Mouse (Mus musculus): Measurements from ENCODE around the gene Traf3. TPM values are rescaled to one million over a fixed set of nuclear protein-coding genes. Genes with fewer than 3 reads are reported as not detected.

Traf3 gene
- polyA plus RNA-seq, 1 experiment from 2014 or later = 10.5 TPM

DNA sequence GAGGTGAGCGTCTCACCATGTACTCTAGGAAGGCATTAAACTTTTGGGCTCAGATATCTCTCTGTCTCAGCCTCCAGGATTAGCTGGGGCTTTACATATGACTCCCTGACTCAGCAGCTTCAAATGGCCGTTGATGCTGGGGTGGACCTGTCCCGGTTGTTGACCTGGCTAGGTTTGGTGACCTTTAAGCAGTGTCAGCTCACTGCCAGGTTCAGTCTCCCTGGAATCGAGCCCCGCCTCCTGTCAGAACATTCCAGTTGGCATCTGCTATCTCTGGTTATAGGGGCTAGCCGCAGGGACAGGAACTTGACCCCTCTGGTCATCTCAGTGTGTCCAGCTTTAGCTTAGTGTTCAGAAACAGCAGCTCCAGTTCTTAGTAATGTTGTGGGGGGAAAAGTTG, 110.2 kb downstream of the Traf3 start:
- 42% methylated on average over 6 of the region's 6 CpGs for WGBS
- Histone ChIP-seq H3K4me2 (no peak overlapping the region), H3K36me3 (no peaks in the 10 kb centered on the region), H3K9ac (no peak overlapping the region), H3K4me1 (replicated peaks) (peaks cover 30% of the 10 kb centered on the region), H3K9me3 (replicated peaks) (peaks cover 10% of the 10 kb centered on the region; the same call in 1 of the 2 replicates), H3K27me3 (replicated peaks) (peaks cover 63% of the 10 kb centered on the region), H3K27ac (ENCODE audit: poor library complexity, severe bottlenecking) (no peak overlapping the region), H3K4me3 (no peak overlapping the region)
- ATAC-seq (ENCODE audit: insufficient number of reproducible peaks, low FRiP score) = no peak

- peaks cover 10% of the 10 kb centered on the region; the same call in 1 of the 2 replicates for H3K9me3 ChIP-seq (replicated peaks)
- no peak for ATAC-seq (ENCODE audit: insufficient number of reproducible peaks, low FRiP score)
- 75% methylated on average over 4 of the region's 4 CpGs for WGBS
- peaks cover 16% of the 10 kb centered on the region for H3K4me1 ChIP-seq (replicated peaks)
- H3K27ac ChIP-seq (ENCODE audit: poor library complexity, severe bottlenecking) = no peak overlapping the region
- H3K4me3 ChIP-seq = no peak overlapping the region
- no peaks in the 10 kb centered on the region for H3K27me3 ChIP-seq (replicated peaks)
- H3K4me2 ChIP-seq = no peak overlapping the region
- H3K36me3 ChIP-seq = no peaks in the 10 kb centered on the region
- 0 out of 2 replicates have a peak overlapping the region, but pooled peaks have one; percentile 31 for H3K9ac ChIP-seq
These were observed 117.4 kb downstream of the Traf3 start for GRCm38 (mm10) chr12:111283573-111283972.

GRCm38 (mm10) chr12:111284532-111284931, 118.4 kb downstream of the Traf3 start:
- 0 out of 2 replicates have a peak, but pooled peaks cover 2% of the 10 kb centered on the region for H3K9me3 ChIP-seq (replicated peaks)
- no peak overlapping the region; the same call in 1 of the 2 replicates for H3K4me3 ChIP-seq
- WGBS = 27% methylated on average over 10 of the region's 10 CpGs
- peaks cover 16% of the 10 kb centered on the region for H3K4me1 ChIP-seq (replicated peaks)
- ATAC-seq (ENCODE audit: insufficient number of reproducible peaks, low FRiP score) = no peak
- no peak overlapping the region for H3K27ac ChIP-seq (ENCODE audit: poor library complexity, severe bottlenecking)
- no peaks in the 10 kb centered on the region for H3K36me3 ChIP-seq
- peak overlapping the region; percentile 50 for H3K4me2 ChIP-seq
- no peaks in the 10 kb centered on the region for H3K27me3 ChIP-seq (replicated peaks)
- no peak overlapping the region for H3K9ac ChIP-seq

DNA sequence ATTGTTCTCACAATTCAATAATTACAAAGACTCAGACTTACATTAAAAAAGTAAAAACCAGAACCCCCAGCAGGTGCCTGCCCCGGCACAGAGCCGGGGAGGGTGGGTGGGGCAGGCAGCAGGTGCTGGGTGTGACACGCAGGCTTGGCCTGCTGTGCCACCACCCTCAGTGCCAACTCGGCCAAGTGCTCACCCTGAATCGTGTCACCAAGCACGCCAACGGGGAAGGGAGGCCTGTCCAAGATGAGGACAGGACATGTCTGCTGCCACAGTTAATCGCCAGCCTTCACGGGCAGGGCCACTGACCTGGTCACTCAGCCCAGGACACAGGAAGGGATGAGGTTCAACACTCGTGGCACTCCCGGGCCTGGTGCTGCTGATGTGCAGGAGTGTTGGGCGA, 126.9 kb downstream of the Traf3 start:
- Histone ChIP-seq H3K9ac (no peak overlapping the region), H3K9me3 (replicated peaks) (no peaks in the 10 kb centered on the region), H3K27me3 (replicated peaks) (no peaks in the 10 kb centered on the region), H3K27ac (ENCODE audit: poor library complexity, severe bottlenecking) (no peak overlapping the region), H3K4me3 (no peak overlapping the region), H3K4me2 (no peak overlapping the region), H3K4me1 (replicated peaks) (no peaks in the 10 kb centered on the region), H3K36me3 (peaks cover 75% of the 10 kb centered on the region)
- 88% methylated on average over 12 of the region's 12 CpGs for WGBS
- no peak for ATAC-seq (ENCODE audit: insufficient number of reproducible peaks, low FRiP score)

DNA sequence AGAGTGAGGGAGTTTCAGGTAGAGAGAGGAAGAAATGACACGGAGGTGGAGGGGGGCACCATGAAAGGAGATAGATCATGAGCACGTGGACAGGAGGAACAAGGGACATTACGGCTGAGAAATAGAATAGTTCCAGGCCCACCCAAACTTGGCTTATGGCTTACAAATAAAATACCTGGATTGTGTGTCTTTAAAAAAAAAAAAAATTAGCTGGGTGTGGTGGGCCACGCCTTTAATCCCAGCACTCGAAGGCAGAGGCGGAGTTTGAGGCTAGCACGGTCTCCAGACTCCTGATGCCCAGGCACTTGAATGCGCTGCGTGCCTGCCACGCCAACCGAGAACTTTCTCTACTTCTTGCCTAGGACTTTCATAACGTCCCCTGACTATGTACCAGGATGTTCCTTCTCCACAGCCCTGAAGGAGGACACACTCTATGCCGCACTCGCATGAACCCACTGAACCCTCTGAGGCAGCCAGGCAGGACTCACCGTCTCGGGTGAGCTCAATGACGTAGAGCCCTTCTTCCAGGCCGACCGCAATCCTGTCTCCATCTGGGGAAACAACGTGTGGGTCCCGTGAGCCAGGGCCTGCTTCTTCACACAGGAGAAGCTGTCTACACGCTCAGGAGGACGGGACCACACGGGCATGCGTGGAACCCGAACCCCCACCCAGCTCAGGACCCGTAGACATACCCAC, 135.3 kb downstream of the Traf3 start:
- Histone ChIP-seq H3K27me3 (replicated peaks) (no peaks in the 10 kb centered on the region), H3K4me3 (no peak overlapping the region), H3K4me1 (replicated peaks) (no peaks in the 10 kb centered on the region), H3K9me3 (replicated peaks) (no peaks in the 10 kb centered on the region), H3K27ac (ENCODE audit: poor library complexity, severe bottlenecking) (no peak overlapping the region), H3K9ac (no peak overlapping the region), H3K4me2 (no peak overlapping the region), H3K36me3 (peaks cover 97% of the 10 kb centered on the region)
- 90% methylated on average over 27 of the region's 27 CpGs for WGBS
- no peak for ATAC-seq (ENCODE audit: insufficient number of reproducible peaks, low FRiP score)

DNA sequence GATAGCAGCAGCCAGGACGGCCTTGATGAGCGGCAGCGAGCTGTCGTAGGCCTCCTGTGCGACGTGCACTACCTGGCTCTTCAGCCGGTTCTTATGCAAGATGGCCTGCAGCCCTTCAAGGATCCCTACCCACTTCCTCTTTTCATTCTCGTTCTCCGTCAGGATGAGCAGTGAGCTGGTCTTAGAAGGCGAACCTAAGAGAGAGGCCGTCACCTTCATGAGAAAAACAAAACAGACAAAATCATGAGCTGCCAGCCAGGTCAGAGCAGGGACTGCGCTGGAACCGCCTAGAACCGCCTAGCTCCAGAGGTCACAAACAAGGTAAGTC, 135.8 kb downstream of the Traf3 start:
- ATAC-seq (ENCODE audit: insufficient number of reproducible peaks, low FRiP score) = no peak
- no peak overlapping the region for H3K4me3 ChIP-seq
- no peak overlapping the region for H3K4me2 ChIP-seq
- no peak overlapping the region for H3K27ac ChIP-seq (ENCODE audit: poor library complexity, severe bottlenecking)
- H3K4me1 ChIP-seq (replicated peaks) = no peaks in the 10 kb centered on the region
- peaks cover 97% of the 10 kb centered on the region for H3K36me3 ChIP-seq
- WGBS = 95% methylated on average over 14 of the region's 14 CpGs
- H3K9ac ChIP-seq = no peak overlapping the region
- no peaks in the 10 kb centered on the region for H3K9me3 ChIP-seq (replicated peaks)
- H3K27me3 ChIP-seq (replicated peaks) = no peaks in the 10 kb centered on the region

- Histone ChIP-seq H3K27ac (ENCODE audit: poor library complexity, severe bottlenecking) (no peak overlapping the region), H3K36me3 (peaks cover 94% of the 10 kb centered on the region), H3K4me1 (replicated peaks) (no peaks in the 10 kb centered on the region), H3K9ac (no peak overlapping the region), H3K27me3 (replicated peaks) (no peaks in the 10 kb centered on the region), H3K9me3 (replicated peaks) (no peaks in the 10 kb centered on the region), H3K4me2 (no peak overlapping the region), H3K4me3 (no peak overlapping the region)
- 90% methylated on average over 8 of the region's 8 CpGs for WGBS
- ATAC-seq (ENCODE audit: insufficient number of reproducible peaks, low FRiP score) = no peak
These were observed 137.7 kb downstream of the Traf3 start for GRCm38 (mm10) chr12:111303702-111304337.

DNA sequence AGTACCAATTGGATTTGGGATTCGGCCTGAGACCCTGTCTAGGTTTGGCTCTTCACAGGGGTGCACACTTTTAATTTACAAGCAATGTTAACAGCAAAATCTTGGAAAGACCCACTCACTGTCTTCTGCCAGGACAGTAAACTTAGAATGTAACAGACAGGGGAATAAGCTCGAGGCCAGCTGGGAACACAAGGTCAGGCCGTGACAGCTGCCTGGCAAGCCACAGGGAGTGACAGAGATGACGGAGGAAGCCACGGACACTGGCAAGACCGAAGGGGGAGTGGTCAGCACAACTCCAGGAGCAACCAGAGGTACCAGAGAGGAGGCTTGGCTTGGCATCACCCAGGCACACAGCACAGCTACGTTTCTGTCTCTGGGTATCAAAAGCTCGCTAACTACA, 140.7 kb downstream of the Traf3 start:
- Histone ChIP-seq H3K4me2 (no peak overlapping the region), H3K4me3 (no peak overlapping the region), H3K4me1 (replicated peaks) (no peaks in the 10 kb centered on the region), H3K9me3 (replicated peaks) (no peaks in the 10 kb centered on the region), H3K27ac (ENCODE audit: poor library complexity, severe bottlenecking) (no peak overlapping the region), H3K9ac (no peak overlapping the region), H3K36me3 (peaks cover 97% of the 10 kb centered on the region), H3K27me3 (replicated peaks) (no peaks in the 10 kb centered on the region)
- 84% methylated on average over 8 of the region's 8 CpGs for WGBS
- no peak for ATAC-seq (ENCODE audit: insufficient number of reproducible peaks, low FRiP score)

DNA sequence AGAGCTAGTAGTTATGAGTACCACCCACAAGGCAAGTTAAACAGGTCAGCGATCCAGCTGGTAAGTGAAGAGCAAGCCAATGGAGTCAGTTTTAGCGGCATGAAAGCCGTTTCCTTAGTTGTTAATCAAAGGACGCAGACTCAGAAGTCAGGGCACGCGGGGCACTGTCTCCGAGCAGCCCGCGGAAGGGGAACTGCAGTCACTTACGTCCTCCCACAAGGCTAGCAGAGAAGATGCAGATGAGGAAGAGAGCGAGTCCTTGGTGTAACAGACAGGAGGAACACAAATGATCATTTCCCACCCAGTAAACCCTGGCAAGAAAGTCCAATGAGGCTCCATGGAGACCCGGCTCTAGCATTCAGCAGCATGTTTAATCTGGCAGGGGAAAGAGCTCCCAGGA, 143.1 kb downstream of the Traf3 start:
- Histone ChIP-seq H3K4me3 (no peak overlapping the region), H3K36me3 (peaks cover 95% of the 10 kb centered on the region), H3K9me3 (replicated peaks) (no peaks in the 10 kb centered on the region), H3K27me3 (replicated peaks) (no peaks in the 10 kb centered on the region), H3K4me2 (no peak overlapping the region), H3K9ac (no peak overlapping the region), H3K4me1 (replicated peaks) (no peaks in the 10 kb centered on the region), H3K27ac (ENCODE audit: poor library complexity, severe bottlenecking) (no peak overlapping the region)
- ATAC-seq (ENCODE audit: insufficient number of reproducible peaks, low FRiP score) = no peak
- 91% methylated on average over 12 of the region's 12 CpGs for WGBS

DNA sequence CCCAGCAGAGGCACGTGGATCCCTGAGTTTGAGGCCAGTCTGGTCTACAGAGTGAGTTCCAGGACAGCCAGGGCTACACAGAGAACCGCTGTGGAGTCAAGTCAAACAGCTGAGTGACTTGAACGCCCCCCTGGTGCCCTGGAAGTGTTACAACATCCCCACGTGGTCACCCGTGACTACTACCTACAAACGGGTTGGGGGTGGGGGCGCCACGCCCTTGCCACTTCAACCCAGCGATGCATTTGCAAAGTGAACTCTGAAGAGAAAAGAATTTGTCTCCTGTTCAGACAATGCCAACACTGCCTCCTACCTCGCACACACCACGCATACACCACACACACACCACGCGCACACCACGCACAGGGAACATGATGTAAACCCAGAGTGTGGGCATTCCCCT, 143.8 kb downstream of the Traf3 start:
- no peak overlapping the region for H3K9ac ChIP-seq
- no peak overlapping the region for H3K4me2 ChIP-seq
- ATAC-seq (ENCODE audit: insufficient number of reproducible peaks, low FRiP score) = no peak
- no peak overlapping the region for H3K27ac ChIP-seq (ENCODE audit: poor library complexity, severe bottlenecking)
- H3K9me3 ChIP-seq (replicated peaks) = no peaks in the 10 kb centered on the region
- H3K27me3 ChIP-seq (replicated peaks) = no peaks in the 10 kb centered on the region
- 79% methylated on average over 14 of the region's 14 CpGs for WGBS
- H3K36me3 ChIP-seq = peaks cover 94% of the 10 kb centered on the region
- H3K4me3 ChIP-seq = no peak overlapping the region
- H3K4me1 ChIP-seq (replicated peaks) = no peaks in the 10 kb centered on the region

GRCm38 (mm10) chr12:111311775-111312174, 145.6 kb downstream of the Traf3 start:
- Histone ChIP-seq H3K4me2 (no peak overlapping the region), H3K4me3 (no peak overlapping the region), H3K36me3 (peaks cover 94% of the 10 kb centered on the region), H3K9me3 (replicated peaks) (no peaks in the 10 kb centered on the region), H3K27ac (ENCODE audit: poor library complexity, severe bottlenecking) (no peak overlapping the region), H3K4me1 (replicated peaks) (no peaks in the 10 kb centered on the region), H3K9ac (no peak overlapping the region), H3K27me3 (replicated peaks) (no peaks in the 10 kb centered on the region)
- WGBS = 84% methylated on average over 10 of the region's 10 CpGs
- no peak for ATAC-seq (ENCODE audit: insufficient number of reproducible peaks, low FRiP score)

DNA sequence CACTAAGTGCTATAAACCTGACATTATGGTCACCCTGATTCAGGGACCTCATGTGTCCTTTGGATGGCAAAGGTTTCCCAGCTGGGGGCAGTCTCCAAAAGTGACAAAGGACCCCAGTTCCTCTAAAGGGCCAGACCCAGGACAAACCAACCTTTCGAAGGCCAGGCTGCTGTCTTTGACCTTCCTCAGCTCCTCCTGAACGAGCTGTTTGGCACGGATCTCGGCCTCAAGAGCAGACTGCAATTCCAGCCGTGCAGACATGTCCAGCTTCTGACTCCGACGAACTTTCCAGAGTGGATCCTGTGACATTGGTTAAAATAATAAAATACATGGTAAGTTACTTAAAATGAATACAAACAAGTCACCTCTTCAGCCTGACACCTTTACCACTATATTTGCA, 148.1 kb downstream of the Traf3 start:
- Histone ChIP-seq H3K4me1 (replicated peaks) (no peaks in the 10 kb centered on the region), H3K4me3 (no peak overlapping the region), H3K9ac (no peak overlapping the region), H3K27me3 (replicated peaks) (no peaks in the 10 kb centered on the region), H3K9me3 (replicated peaks) (no peaks in the 10 kb centered on the region), H3K4me2 (no peak overlapping the region), H3K36me3 (peaks cover 97% of the 10 kb centered on the region), H3K27ac (ENCODE audit: poor library complexity, severe bottlenecking) (no peak overlapping the region)
- ATAC-seq (ENCODE audit: insufficient number of reproducible peaks, low FRiP score) = no peak
- 88% methylated on average over 7 of the region's 7 CpGs for WGBS

Data from heart, embryonic 12.5 days (tissue).